Mouse (Mus musculus): ENCODE measurements at regions not wholly inside any gene's neighbourhood (a gene's known extent, or its start where the extent isn't known, plus 50 kb on each side); places are given as distances from the start of the nearest gene placed in this dataset.
"Not testable (repeated sequence)": the region's sequence is repeated elsewhere in the genome, so short reads cannot be mapped to it uniquely, and the experiment has no call there.

GRCm38 (mm10) chr10:8136662-8137061 lies 180.6 kb upstream of the Tab2 start:
- no peak for DNase-seq

DNA sequence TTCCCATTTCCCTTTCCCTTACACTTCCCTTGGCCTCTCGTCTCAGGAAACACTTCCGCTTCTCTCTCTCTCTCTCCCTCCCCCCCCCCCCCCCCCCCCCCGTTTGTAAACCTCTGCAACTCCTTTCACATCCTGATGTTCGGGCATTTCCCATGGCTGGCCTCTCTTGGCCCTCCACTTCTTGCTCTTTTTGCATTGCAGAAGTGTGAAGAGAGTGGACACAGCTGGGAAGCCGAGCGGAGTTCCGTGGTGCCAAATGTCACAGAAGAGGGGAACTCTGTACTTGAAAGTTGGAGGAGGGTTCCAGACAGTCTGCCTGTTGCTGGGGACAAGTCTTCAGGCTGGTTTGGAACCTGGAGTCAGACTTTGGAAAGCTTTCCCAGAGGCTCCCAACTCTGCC lies 179.2 kb upstream of the Tab2 start:
- no peak for DNase-seq

DNA sequence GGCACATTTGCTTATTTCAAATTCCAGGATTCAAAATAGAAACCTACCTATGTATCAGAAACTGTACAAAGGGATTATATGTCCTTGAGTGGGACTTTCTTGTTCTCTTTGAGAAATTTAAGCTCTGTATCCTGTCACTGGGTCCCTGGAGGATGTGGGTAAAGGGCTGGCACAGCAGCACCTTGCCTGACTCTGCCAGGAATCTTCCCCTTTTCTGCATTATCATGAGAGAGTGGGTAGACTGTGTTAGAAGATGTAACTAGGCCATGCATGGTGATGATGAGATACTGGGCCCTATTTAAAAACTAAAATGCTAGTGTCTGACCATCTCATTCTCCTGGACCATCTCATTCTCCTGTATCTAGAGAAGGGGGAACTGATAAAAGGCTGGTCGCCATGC lies 178.4 kb upstream of the Tab2 start:
- no peak for DNase-seq

GRCm38 (mm10) chr10:8133451-8133952 lies 177.5 kb upstream of the Tab2 start:
- no peak for DNase-seq

DNA sequence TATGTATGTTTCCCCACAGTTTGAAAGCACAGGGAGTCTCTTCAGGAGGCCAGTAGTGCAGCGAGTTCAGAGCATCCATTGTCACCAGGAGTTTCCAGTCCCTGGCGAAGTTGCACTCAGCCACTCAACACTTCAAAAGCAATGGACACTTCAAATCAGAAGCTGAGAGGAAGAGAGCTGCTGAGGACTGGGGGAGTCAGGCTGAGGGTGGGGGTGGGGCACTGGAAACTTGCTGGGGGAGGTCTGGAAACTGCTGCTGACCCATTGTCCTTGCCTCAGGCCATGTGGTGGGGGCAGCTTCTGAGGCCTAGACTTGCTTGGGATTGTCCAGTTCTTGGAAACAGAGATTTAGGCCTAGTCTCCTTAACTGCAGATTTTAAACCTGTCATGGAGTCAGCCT lies 176.8 kb upstream of the Tab2 start:
- no peak for DNase-seq

DNA sequence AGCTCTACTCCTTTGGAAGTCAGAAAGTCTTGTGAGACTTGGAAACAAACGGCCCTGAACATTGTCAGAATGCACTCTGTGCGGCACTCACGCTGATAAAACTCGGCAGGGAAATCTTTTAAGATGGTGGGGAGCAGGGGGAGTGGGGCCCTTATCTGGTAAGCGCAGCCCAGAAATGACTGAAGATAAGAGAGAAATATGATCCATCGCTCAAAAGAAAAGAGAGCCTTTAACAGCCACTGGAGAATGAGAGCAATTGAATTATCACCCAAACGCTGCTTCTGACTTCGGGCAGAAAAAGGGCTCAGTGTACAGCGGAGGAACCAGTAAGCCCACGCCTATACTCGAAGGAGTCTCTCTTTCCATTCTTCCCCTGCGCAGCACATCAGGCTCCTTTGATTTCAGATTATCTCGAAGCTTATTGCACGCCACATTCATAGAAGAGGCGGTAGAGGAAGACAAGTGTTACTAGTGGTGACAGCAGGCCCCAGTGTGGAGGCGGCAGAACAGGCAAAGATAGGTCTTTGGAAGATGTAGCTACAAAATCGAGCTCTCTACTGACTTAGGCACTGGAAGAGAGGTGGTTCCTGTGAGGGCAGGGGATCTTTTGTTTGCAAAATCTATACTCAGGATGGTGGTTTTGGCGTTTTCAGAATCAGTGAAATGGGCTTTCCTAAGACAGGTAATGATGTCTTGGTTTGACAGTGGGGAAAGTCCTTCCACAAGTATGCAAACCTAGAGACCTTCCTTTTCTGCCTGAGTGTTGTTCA lies 174.6 kb upstream of the Tab2 start:
- no peak for DNase-seq

- no peak for DNase-seq
Measured at GRCm38 (mm10) chr10:8130057-8130456, 174.0 kb upstream of the Tab2 start.

- no peak for DNase-seq
Measured at GRCm38 (mm10) chr10:8124124-8124523, 168.1 kb upstream of the Tab2 start.

DNA sequence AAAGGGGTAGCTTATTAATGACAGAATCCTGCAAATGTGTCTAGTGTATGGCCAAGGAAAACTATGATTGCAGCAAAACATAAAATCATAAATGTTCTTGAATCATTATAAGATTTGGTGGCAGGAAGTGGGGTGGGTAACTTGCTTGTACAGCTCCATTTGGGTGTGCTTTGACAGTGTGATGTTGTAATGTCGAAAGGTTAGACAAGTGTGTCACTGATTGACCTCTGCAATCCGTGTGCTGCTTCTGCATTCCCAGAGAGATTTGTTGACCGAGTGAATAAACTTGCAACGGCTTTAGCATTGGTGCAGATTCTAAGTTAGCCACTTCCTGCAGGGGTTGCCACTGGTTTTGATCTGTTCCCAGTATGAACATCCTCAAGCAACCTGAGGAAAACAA lies 165.9 kb upstream of the Tab2 start:
- no peak for DNase-seq

GRCm38 (mm10) chr10:8116821-8117220 lies 160.8 kb upstream of the Tab2 start:
- no peak for DNase-seq

GRCm38 (mm10) chr10:8114932-8115331 lies 158.9 kb upstream of the Tab2 start:
- not testable (repeated sequence) for DNase-seq

DNA sequence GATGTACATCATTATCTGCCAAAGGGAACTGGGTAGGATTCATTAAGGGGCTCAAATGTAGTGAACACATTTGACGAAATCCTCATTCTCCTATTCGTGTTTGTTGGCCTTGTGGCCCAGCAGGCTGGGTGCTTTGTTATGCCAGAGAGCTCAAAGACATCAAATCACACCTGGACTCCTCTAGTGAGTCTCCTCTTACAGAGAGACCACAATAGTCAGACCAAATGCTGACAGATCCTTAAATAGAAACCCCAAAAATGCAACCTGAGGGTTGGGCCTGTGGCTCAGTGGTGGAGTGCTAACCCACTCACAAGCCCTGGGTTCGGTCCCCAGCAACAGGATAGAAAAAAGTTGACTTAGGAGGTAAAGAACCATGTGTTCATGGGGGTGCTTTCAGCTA lies 158.5 kb upstream of the Tab2 start:
- no peak for DNase-seq

DNA sequence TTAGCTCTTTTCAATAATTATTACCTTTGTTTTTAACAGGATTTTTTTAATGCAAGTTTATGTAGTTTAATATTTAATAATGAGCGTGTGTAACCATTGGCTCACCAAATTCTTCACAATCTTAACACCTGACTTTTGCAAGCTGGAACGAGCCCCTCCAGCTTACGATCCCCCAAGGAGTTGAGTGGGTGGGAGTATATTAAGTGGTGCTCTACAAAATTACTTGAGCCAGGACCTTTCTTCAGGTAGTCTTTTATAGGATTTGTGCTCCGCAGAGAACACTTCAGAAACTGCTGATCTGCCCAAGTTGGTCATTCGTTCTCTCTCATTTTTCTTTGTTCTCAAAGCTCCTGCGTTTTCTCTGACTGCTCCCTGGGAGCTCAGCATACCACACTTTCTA lies 144.5 kb upstream of the Tab2 start:
- no peak for DNase-seq

GRCm38 (mm10) chr10:8095924-8096323 lies 139.9 kb upstream of the Tab2 start:
- no peak for DNase-seq

DNA sequence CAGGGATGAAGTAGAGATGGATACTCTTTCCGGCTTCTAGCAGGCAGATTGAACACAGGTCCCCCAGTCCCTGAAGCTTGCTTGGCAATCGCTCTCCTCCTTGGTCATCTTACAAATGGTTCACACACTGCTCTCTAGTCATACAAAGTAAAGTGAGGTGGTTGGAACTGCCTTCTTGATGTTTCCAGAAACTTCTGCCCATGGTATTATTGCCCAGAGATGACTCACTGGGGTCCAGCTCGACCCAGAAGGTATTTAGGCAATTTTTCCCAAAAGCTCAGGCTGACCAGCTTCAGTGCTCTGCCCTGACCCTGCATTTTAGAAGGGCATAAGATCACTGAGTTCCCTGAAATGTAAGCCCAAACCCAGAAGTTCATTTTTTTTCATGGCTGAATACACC lies 139.2 kb upstream of the Tab2 start:
- no peak for DNase-seq

DNA sequence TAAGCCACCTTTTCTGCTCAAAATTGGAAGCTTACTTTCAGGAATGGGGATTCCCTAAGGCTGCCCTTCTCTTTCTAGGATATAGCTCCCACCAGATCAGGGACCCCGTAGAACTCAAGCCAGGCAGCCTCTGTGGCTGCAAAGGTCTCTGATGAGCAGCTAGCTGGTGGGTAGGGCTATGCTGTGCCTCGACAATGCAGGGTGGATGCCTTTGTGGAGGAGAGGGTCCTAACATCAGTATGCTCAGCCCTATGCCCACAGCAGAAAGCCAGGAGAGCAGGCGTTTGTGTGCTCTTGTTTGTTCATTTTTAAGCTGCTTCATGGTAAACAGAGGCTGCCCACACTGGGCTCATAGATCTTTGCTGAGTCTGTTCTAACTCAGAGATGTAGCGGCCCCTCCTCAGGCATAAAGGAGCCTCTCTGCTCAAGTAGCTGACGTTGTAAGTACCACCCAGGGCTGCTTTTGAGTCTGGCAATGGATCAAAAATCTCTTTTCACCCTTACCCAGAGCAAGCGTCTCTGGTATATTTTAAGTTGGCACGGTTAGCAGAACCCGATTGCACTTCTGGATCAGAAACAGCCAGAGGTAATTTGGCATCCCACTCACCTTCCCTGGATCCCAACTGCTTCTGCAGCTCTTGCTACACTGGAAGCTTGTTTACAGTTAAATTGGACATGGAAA lies 136.0 kb upstream of the Tab2 start:
- DNase-seq: no peak

DNA sequence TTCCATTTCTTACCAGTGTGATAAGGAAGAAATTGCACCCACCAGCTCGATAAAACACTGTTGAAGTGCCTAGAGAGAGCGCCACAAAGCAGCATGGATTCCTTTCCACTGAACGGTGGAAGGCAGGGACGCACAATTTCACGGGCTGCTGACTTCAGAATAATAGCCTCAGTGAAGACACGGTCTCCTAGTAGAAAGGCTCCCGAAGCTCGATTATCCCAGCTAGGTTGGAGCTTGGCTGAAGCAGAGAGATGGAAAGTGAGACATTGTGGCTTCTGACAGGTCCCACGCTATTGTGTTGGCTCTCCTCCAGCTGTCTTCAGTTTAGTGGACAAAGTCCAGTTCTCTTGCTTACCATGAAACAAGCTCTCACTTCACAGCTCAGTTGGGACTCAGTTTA lies 133.3 kb upstream of the Tab2 start:
- no peak for DNase-seq

DNA sequence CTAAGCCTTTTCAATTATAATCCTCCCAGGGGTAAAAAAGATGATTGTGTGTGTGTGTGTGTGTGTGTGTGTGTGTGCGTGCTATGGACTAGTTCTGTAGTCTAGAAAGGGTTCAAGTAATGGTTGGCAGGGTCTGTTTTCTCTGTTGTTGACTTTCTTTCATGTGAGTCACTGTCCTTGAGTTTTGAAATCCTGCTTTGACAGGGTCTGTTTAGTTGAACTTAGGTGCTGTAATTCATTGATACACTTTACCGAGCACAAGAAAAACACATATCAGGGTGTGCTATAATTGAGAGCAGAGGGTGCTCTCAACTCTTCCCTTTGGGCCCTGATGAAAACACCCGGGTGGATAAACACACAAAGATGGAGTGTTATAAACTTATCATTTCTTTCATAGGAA lies 132.7 kb upstream of the Tab2 start:
- DNase-seq: no peak

- no peak for DNase-seq
Measured at GRCm38 (mm10) chr10:8088321-8088720, 132.3 kb upstream of the Tab2 start.

GRCm38 (mm10) chr10:8087106-8087505 lies 131.1 kb upstream of the Tab2 start:
- no peak for DNase-seq

DNA sequence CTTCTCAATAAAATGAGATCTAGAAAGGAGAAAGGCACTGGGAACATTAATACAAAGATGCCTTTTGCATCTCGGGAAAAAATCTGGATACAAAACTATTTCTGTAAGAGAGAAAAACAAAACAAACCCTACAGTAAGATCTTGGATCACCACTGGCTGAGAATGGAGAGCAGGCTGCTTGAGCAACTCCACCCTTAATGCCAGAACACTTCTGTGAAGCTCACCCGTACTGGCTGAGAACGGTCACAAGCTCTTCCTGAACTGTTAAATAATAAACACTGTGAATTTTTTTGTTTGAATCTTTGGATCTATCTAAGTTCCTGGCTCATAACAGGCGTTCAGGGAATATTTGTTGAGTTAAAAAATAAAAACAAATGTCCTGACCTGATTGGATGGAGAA lies 130.4 kb upstream of the Tab2 start:
- DNase-seq: no peak

- no peak for DNase-seq
Measured at GRCm38 (mm10) chr10:8077904-8078811, 122.1 kb upstream of the Tab2 start.

- no peak for DNase-seq
Measured at GRCm38 (mm10) chr10:8072463-8072862, 116.4 kb upstream of the Tab2 start.
